Mouse (Mus musculus): Measurements from ENCODE around the gene Meioc.

DNA sequence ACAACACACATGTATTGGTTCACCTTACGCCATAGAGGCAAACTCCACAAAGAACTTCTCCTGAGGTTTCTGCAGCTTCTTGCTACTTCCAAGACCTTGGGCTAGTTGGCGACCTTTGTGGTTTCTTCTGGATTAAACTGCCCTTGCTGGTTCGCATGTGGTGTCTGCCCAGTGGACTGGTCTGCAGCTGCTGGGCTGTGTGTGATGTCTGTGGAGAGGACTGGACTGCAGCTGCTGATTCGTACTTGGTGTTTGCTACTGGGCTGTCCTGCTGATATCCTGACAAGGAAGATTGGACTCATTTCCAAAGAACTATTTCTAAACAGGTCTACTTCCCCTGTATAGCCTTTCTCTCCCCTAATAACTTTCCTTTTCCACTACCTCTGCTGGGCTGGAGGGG is 48.9 kb downstream of the Meioc start:
- TF ChIP-seq GATA1 (IDR thresholded peaks at IDR 0.05; ENCODE audit: low read length) (no peak), TAL1 (IDR thresholded peaks at IDR 0.05; ENCODE audit: low read length) (no peak)
